Mouse (Mus musculus) liver, embryonic 14.5 days (tissue): ENCODE results near the gene Rab4a.

Source experiments
- CTCF ChIP-seq: IDR thresholded peaks from 2 replicates; pipeline ENCODE4 v1.5.1; 2016; ENCODE audit warnings: antibody characterized with exemption, low read depth, control low read depth
- EP300 ChIP-seq: IDR thresholded peaks from 2 replicates; pipeline ENCODE4 v1.6.1; 2016; ENCODE audit warnings: antibody characterized with exemption, low read depth

GRCm38 (mm10) chr8:123883094-123883493, 77.3 kb downstream of the Rab4a start:
- TF ChIP-seq CTCF (no peak), EP300 (no peak)
